Mouse (Mus musculus) stomach, embryonic 14.5 days (tissue): Measurements from ENCODE around the gene Tnfsf4. TPM values are rescaled to one million over a fixed set of nuclear protein-coding genes. Genes with fewer than 3 reads are reported as not detected.

Experiments
- ATAC-seq: fragments of 200-750 bp; cut with Nextera tagmentation; 2 replicates; pipeline ENCODE4 v1.8.0; 2017; ENCODE audit warnings: low read depth, moderate TSS enrichment; ENCODE audit not compliant: insufficient number of reproducible peaks, insufficient read depth, low FRiP score
- H3K27ac ChIP-seq: fragments of 300-500 bp; sonication (generic); 2 replicates; pipeline ENCODE4 v1.5.1; 2014; ENCODE audit warnings: mild to moderate bottlenecking, low read length, moderate library complexity, mixed read lengths
- H3K27me3 ChIP-seq: fragments of 300-500 bp; sonication (generic); 2 replicates; pipeline ENCODE4 v1.6.1; 2014; ENCODE audit warnings: low read length, control low read depth, mixed read lengths; ENCODE audit not compliant: control insufficient read depth, insufficient read depth
- H3K36me3 ChIP-seq: fragments of 300-500 bp; sonication (generic); 2 replicates; pipeline ENCODE4 v1.6.1; 2014; ENCODE audit warnings: mild to moderate bottlenecking, control low read depth, low read length, moderate library complexity, mixed read lengths; ENCODE audit not compliant: control insufficient read depth, insufficient read depth
- H3K4me1 ChIP-seq: fragments of 300-500 bp; sonication (generic); 2 replicates; pipeline ENCODE4 v1.6.1; 2014; ENCODE audit warnings: low read length, control low read depth, mixed read lengths; ENCODE audit not compliant: control insufficient read depth, insufficient read depth
- H3K4me2 ChIP-seq: fragments of 300-500 bp; sonication (generic); replicated peaks from 2 replicates; pipeline ENCODE4 v1.6.1; 2014; ENCODE audit warnings: low read depth, low read length, control low read depth
- H3K4me3 ChIP-seq: fragments of 300-500 bp; sonication (generic); 2 replicates; pipeline ENCODE4 v1.5.1; 2014; ENCODE audit warnings: low read depth, low read length, control low read depth
- H3K9ac ChIP-seq: fragments of 300-500 bp; sonication (generic); replicated peaks from 2 replicates; pipeline ENCODE4 v1.6.1; 2014; ENCODE audit warnings: low read depth, mild to moderate bottlenecking, control low read depth, low read length, moderate library complexity, mixed read lengths
- H3K9me3 ChIP-seq: fragments of 300-500 bp; sonication (generic); 2 replicates; pipeline ENCODE4 v1.6.1; 2016; ENCODE audit warnings: low read depth, low read length, control low read depth; ENCODE audit not compliant: control insufficient read depth
- WGBS: fragments of 180-500 bp; shearing (Covaris S2); extraction: QIAGEN DNeasy Blood & Tissue Kit; methylation state at CpG from one replicate; pipeline ENCODE4 v1.1.7; 2014; 5-methylcytosine and 5-hydroxymethylcytosine counted together
- polyA plus RNA-seq: library from polyadenylated mRNA; unstranded; fragments of >200 nt; fragmentation: Nextera tagmentation; extraction: Ambion mirVana; gene quantifications from 2 replicates; pipeline ENCODE4 v1.2.1, GENCODE M21; 2014

The Tnfsf4 gene
- polyA plus RNA-seq, 1 experiment from 2014 or later, result not detected

DNA sequence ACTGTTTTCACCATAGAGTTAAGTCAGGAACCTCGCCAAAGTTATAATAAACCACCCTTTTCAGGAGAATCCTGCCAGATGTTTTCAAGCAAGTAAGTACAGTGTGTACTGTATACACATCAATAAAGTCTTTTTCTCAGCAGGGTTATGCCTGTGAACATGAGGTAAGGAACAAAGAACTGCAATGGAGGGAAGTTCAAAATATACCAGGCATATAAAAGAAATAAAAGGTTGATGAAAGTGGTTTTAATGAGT is 31.8 kb downstream of the Tnfsf4 start:
- no peaks in the 10 kb centered on the region for H3K9me3 ChIP-seq
- H3K4me1 ChIP-seq, result no peaks in the 10 kb centered on the region
- H3K9ac ChIP-seq, result no peak overlapping the region
- H3K36me3 ChIP-seq, result no peaks in the 10 kb centered on the region
- ATAC-seq, result no peak
- no peak overlapping the region for H3K27ac ChIP-seq
- 48% methylated on average over 1 of the region's 1 CpGs for WGBS
- no peaks in the 10 kb centered on the region for H3K27me3 ChIP-seq
- H3K4me2 ChIP-seq, result no peak overlapping the region
- no peak overlapping the region for H3K4me3 ChIP-seq

DNA sequence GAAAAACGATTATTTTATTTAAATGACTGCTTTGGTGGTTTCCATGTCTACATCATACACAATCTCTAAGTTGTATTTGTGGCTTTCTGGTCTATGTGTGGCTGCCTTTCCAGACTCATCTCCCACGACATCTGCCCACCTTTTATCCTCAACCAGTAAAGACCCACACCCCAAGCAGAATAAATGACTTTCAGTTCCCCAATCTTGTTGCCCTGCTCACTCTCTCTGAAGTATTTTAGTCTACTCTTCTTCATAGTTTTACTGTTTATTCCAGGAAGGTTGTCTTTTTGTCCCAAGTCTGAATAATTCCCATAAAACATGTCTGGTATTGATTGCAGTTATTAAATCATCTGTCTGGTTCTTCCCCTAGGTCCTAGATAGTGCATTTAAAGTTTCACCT is 40.6 kb downstream of the Tnfsf4 start:
- H3K27me3 ChIP-seq, result no peaks in the 10 kb centered on the region
- ATAC-seq, result no peak
- H3K9me3 ChIP-seq, result no peaks in the 10 kb centered on the region
- no peak overlapping the region for H3K27ac ChIP-seq
- no peak overlapping the region for H3K9ac ChIP-seq
- H3K4me2 ChIP-seq, result no peak overlapping the region
- WGBS, result 76% methylated on average over 2 of the region's 2 CpGs
- no peaks in the 10 kb centered on the region for H3K36me3 ChIP-seq
- no peak overlapping the region for H3K4me3 ChIP-seq
- H3K4me1 ChIP-seq, result no peaks in the 10 kb centered on the region

DNA sequence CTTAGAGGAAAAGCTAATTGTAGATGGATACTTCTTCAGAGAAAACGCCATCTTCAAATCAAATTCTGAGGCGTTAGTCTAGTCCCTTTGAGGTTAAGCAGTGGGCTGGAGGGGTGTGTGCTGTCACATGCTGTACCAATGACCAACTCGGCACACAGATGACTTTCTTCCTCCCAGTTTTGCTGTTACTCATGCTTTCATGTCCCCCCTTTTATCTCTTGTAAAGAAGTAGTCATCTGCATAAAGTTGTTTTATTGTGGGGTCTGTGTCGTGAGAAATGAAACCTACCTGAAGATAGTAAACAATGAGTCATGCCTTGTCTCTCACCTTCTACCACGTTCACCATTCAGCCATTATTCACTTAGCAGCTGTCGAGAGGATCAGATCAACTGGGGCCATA is 41.3 kb downstream of the Tnfsf4 start:
- H3K27ac ChIP-seq, result no peak overlapping the region
- H3K27me3 ChIP-seq, result no peaks in the 10 kb centered on the region
- no peaks in the 10 kb centered on the region for H3K4me1 ChIP-seq
- no peak overlapping the region for H3K9ac ChIP-seq
- WGBS, result 81% methylated on average over 6 of the region's 6 CpGs
- ATAC-seq, result no peak
- no peak overlapping the region for H3K4me3 ChIP-seq
- no peaks in the 10 kb centered on the region for H3K9me3 ChIP-seq
- H3K4me2 ChIP-seq, result no peak overlapping the region
- H3K36me3 ChIP-seq, result no peaks in the 10 kb centered on the region

DNA sequence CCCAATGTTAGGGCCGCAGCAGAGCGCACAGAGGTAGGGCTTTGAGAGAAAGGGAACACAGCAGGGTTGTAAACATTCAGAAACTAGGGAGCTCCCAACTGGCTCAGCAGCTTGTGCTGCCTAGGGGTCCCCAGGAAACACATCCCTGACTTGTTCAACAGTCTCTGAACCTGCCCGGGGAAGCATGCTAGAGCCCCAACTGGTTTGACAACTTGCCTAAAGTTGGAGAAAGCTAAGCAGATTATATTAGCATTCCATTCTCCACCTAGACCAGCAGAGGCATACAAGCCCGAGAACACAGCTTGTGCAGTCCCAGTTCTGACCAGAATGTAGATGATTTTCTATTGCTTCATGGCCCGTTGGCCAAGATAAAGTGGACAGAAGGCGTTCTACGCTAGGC is 49.6 kb downstream of the Tnfsf4 start:
- 63% methylated on average over 7 of the region's 7 CpGs for WGBS

DNA sequence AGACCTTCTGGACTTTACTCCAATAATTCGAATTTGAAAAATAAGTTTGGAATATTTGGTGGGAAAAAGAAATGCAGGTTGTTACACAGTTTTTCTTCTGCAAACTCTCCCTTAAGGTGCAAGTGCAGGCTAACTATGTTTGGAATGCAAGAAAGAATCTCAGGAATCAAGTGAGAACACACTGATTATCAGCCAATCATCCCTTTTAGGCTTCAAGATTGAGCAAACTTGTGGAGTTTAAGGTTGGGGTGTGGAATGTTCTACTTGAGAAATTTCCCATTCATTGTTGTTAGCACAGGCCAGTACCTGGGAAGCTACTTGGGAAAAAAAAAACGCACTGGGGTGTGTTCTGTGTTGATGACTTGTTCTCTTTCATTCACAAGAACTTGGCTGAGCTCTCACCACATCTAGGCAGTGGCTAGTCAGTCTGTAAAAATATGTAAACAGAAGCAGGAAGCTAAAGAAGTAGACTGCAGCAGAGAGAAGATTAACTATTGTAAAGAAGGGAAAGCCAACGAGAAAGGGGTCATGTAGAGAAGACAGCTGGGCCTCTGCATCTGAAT is 56.6 kb downstream of the Tnfsf4 start:
- no peak overlapping the region for H3K9ac ChIP-seq
- no peak for ATAC-seq
- H3K36me3 ChIP-seq, result no peaks in the 10 kb centered on the region
- no peaks in the 10 kb centered on the region for H3K9me3 ChIP-seq
- no peak overlapping the region for H3K4me2 ChIP-seq
- no peaks in the 10 kb centered on the region for H3K4me1 ChIP-seq
- H3K4me3 ChIP-seq, result no peak overlapping the region
- 31% methylated on average over 3 of the region's 3 CpGs for WGBS
- H3K27me3 ChIP-seq, result no peaks in the 10 kb centered on the region
- H3K27ac ChIP-seq, result no peak overlapping the region

More for the DNA sequence above, 49.6 kb downstream of the Tnfsf4 start:
- no peak overlapping the region for H3K4me3 ChIP-seq
- no peaks in the 10 kb centered on the region for H3K9me3 ChIP-seq
- no peak overlapping the region for H3K9ac ChIP-seq
- no peaks in the 10 kb centered on the region for H3K36me3 ChIP-seq
- H3K27ac ChIP-seq, result peak overlapping the region; percentile 58; the same call in 1 of the 2 replicates
- ATAC-seq, result peak; percentile 88
- H3K4me2 ChIP-seq, result no peak overlapping the region
- no peaks in the 10 kb centered on the region for H3K27me3 ChIP-seq
- H3K4me1 ChIP-seq, result no peaks in the 10 kb centered on the region

DNA sequence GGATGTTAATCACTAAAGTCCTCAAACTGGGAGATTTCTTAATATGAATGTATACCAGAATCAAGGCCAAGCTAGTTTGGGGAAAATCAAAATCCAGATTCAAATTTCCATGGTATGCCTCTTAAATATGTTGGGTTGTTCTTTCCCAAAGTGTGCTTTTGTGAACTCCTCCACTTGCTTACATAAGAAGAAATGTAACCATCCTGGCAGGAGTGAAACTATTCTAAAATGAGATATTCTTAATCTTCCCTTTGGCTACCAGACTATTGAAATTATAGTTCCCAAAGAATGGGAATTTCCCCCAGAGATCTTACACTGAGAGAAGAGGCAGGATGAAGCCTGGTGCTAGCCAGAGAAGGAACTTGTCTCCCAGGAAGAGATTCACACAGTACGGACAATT is 57.0 kb downstream of the Tnfsf4 start:
- no peaks in the 10 kb centered on the region for H3K27me3 ChIP-seq
- no peak overlapping the region for H3K9ac ChIP-seq
- no peak overlapping the region for H3K27ac ChIP-seq
- no peaks in the 10 kb centered on the region for H3K4me1 ChIP-seq
- WGBS, result 96% methylated on average over 1 of the region's 1 CpGs
- H3K4me3 ChIP-seq, result no peak overlapping the region
- no peaks in the 10 kb centered on the region for H3K9me3 ChIP-seq
- no peak for ATAC-seq
- H3K4me2 ChIP-seq, result no peak overlapping the region
- no peaks in the 10 kb centered on the region for H3K36me3 ChIP-seq

DNA sequence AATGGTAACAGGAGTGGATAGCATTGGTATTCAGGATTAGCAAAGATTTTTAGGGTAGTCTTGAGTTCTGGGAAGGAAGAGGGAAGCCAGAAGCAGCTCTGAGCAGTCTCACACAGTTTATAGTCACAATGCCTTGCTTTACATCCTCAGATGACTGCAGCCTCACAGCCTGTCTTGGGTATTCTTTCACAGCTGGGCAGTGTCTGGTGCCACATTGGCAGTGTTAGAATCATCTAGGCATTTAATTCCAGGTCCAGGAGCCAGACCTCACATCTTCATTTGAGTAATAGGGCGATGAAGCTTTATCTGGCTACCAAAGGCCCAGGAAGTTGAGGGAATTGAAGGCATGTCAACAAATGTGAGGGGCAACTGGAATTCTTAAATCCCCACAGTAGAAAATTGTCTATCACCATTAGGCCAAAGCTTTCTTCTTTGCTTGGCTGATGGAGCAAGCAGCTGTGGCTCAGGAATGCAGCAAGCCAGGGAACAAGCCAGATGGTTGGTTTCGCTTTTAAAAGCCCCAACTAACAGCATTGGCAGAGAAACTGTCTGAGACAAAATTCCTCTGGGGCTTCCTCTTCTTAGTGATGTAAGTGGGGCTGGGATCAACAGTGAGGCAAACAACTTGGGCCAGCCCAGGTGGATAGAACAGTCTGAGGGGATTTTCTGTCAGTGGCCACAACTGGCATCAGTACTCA is 68.3 kb downstream of the Tnfsf4 start:
- Histone ChIP-seq H3K36me3 (no peaks in the 10 kb centered on the region), H3K9ac (no peak overlapping the region), H3K27me3 (no peaks in the 10 kb centered on the region), H3K27ac (0 out of 2 replicates have a peak overlapping the region, but pooled peaks have one; percentile 13), H3K4me3 (no peak overlapping the region), H3K4me1 (no peaks in the 10 kb centered on the region), H3K9me3 (no peaks in the 10 kb centered on the region), H3K4me2 (no peak overlapping the region)
- no peak for ATAC-seq
- WGBS, result 55% methylated on average over 2 of the region's 2 CpGs
